Mouse (Mus musculus) spleen, adult 2 months (tissue): ENCODE measurements around the gene Slc41a3. TPM values are rescaled to one million over a fixed set of nuclear protein-coding genes. Genes with fewer than 3 reads are reported as not detected.
A peak's percentile ranks its signal among the peaks of the same experiment; 100 is the strongest.

Source experiments
- DNase-seq, 2 experiments: peaks; one replicate each; pipeline versions ENCODE4 v3.0.0 to v3.0.0-alpha.2; 2012 to 2021; ENCODE audit warnings: low spot score in 2 of 2, low read depth in 1 of 2
- H3K27ac ChIP-seq: fragments of 200-500 bp; 2 replicates; pipeline ENCODE4 v1.5.1; 2012; ENCODE audit warnings: low read length, inconsistent platforms; ENCODE audit not compliant: insufficient read depth
- H3K27me3 ChIP-seq: fragments of 200-500 bp; 2 replicates; pipeline ENCODE4 v1.6.1; 2012; ENCODE audit warnings: mild to moderate bottlenecking, moderate library complexity, low read length, inconsistent platforms; ENCODE audit not compliant: control insufficient read depth, insufficient read depth
- H3K36me3 ChIP-seq: fragments of 200-500 bp; 2 replicates; pipeline ENCODE4 v1.6.1; 2012; ENCODE audit warnings: mild to moderate bottlenecking, low read length, inconsistent platforms; ENCODE audit not compliant: control insufficient read depth, insufficient read depth
- H3K4me1 ChIP-seq: fragments of 200-500 bp; 2 replicates; pipeline ENCODE4 v1.6.1; 2011; ENCODE audit warnings: inconsistent platforms; ENCODE audit not compliant: control insufficient read depth, insufficient read depth, insufficient read length
- H3K4me3 ChIP-seq: fragments of 200-500 bp; 2 replicates; pipeline ENCODE4 v1.5.1; 2011; ENCODE audit warnings: mild to moderate bottlenecking, inconsistent platforms; ENCODE audit not compliant: insufficient read depth, insufficient read length; ENCODE audit errors: extremely low read depth
- CTCF ChIP-seq: fragments of 200-500 bp; IDR thresholded peaks from 2 replicates; pipeline ENCODE4 v1.5.1; 2011; ENCODE audit warnings: mild to moderate bottlenecking, inconsistent platforms; ENCODE audit not compliant: insufficient read depth, insufficient read length, insufficient replicate concordance; ENCODE audit errors: extremely low read depth
- POLR2A ChIP-seq: fragments of 200-500 bp; IDR thresholded peaks from 2 replicates; pipeline ENCODE4 v1.6.1; 2011; ENCODE audit warnings: low read depth, low read length, inconsistent platforms
- WGBS: fragments of 180-500 bp; shearing (Covaris S2); methylation state at CpG from one replicate; pipeline ENCODE4 v1.1.7; 2018; 5-methylcytosine and 5-hydroxymethylcytosine counted together
- polyA plus RNA-seq: library from polyadenylated mRNA; depleted of rRNA; stranded (reverse); fragments of >200 nt; gene quantifications from 2 replicates; pipeline ENCODE4 v1.2.3, GENCODE M21; 2012

Slc41a3 gene
- polyA plus RNA-seq, 1 experiment, result 7.2 TPM

- H3K36me3 ChIP-seq, result no peaks in the 10 kb centered on the region
- no peak for DNase-seq
- H3K4me1 ChIP-seq, result peaks cover 17% of the 10 kb centered on the region; the same call in 1 of the 2 replicates
- TF ChIP-seq POLR2A (no peak), CTCF (no peak)
- no peak overlapping the region for H3K4me3 ChIP-seq
- H3K27me3 ChIP-seq, result no peaks in the 10 kb centered on the region
- H3K27ac ChIP-seq, result no peak overlapping the region
- 46% methylated on average over 11 of the region's 11 CpGs for WGBS
These were observed 18.4 kb downstream of the Slc41a3 start for GRCm38 (mm10) chr6:90622758-90623455.

GRCm38 (mm10) chr6:90623456-90623836 is 18.9 kb downstream of the Slc41a3 start:
- WGBS, result 77% methylated on average over 5 of the region's 5 CpGs
- Histone ChIP-seq H3K27me3 (no peaks in the 10 kb centered on the region), H3K4me1 (peaks cover 16% of the 10 kb centered on the region; the same call in 1 of the 2 replicates), H3K4me3 (no peak overlapping the region), H3K36me3 (no peaks in the 10 kb centered on the region), H3K27ac (no peak overlapping the region)
- TF ChIP-seq POLR2A, result no peak
- TF ChIP-seq CTCF, result no peak
- no peak for DNase-seq

GRCm38 (mm10) chr6:90624184-90624583 is 19.7 kb downstream of the Slc41a3 start:
- 68% methylated on average over 6 of the region's 6 CpGs for WGBS
- TF ChIP-seq CTCF, result no peak
- no peak for DNase-seq
- Histone ChIP-seq H3K27me3 (no peaks in the 10 kb centered on the region), H3K4me1 (peaks cover 16% of the 10 kb centered on the region; the same call in 1 of the 2 replicates), H3K27ac (no peak overlapping the region), H3K4me3 (no peak overlapping the region), H3K36me3 (no peaks in the 10 kb centered on the region)

- 64% methylated on average over 11 of the region's 11 CpGs for WGBS
- no peak overlapping the region for H3K4me3 ChIP-seq
- H3K27me3 ChIP-seq, result no peaks in the 10 kb centered on the region
- no peak for DNase-seq
- TF ChIP-seq CTCF (no peak), POLR2A (no peak)
- no peaks in the 10 kb centered on the region for H3K36me3 ChIP-seq
- peaks cover 19% of the 10 kb centered on the region; the same call in 1 of the 2 replicates for H3K4me1 ChIP-seq
- H3K27ac ChIP-seq, result no peak overlapping the region; the same call in 1 of the 2 replicates
These were observed 20.2 kb downstream of the Slc41a3 start for GRCm38 (mm10) chr6:90624733-90625132.

GRCm38 (mm10) chr6:90625207-90625994 is 20.9 kb downstream of the Slc41a3 start:
- peaks cover 21% of the 10 kb centered on the region; the same call in 1 of the 2 replicates for H3K4me1 ChIP-seq
- no peak for DNase-seq
- no peaks in the 10 kb centered on the region for H3K27me3 ChIP-seq
- H3K27ac ChIP-seq, result no peak overlapping the region
- no peak overlapping the region for H3K4me3 ChIP-seq
- no peaks in the 10 kb centered on the region for H3K36me3 ChIP-seq
- 84% methylated on average over 7 of the region's 7 CpGs for WGBS
- TF ChIP-seq POLR2A, result no peak

- 77% methylated on average over 4 of the region's 4 CpGs for WGBS
- peaks cover 20% of the 10 kb centered on the region; the same call in 1 of the 2 replicates for H3K4me1 ChIP-seq
- H3K4me3 ChIP-seq, result no peak overlapping the region
- H3K27ac ChIP-seq, result no peak overlapping the region
- no peaks in the 10 kb centered on the region for H3K36me3 ChIP-seq
- TF ChIP-seq CTCF, result no peak
- no peak for TF ChIP-seq POLR2A
- H3K27me3 ChIP-seq, result no peaks in the 10 kb centered on the region
- no peak for DNase-seq
These were observed 23.0 kb downstream of the Slc41a3 start for GRCm38 (mm10) chr6:90627556-90627955.

- no peaks in the 10 kb centered on the region for H3K36me3 ChIP-seq
- peak overlapping the region; percentile 70 for H3K27ac ChIP-seq
- no peak overlapping the region for H3K4me3 ChIP-seq
- no peaks in the 10 kb centered on the region for H3K27me3 ChIP-seq
- 40% methylated on average over 6 of the region's 6 CpGs for WGBS
- DNase-seq, result peak in 1 of 2 experiments; percentile 52
- peaks cover 19% of the 10 kb centered on the region; the same call in 1 of the 2 replicates for H3K4me1 ChIP-seq
- no peak for TF ChIP-seq CTCF
- no peak for TF ChIP-seq POLR2A
These were observed 25.0 kb downstream of the Slc41a3 start for GRCm38 (mm10) chr6:90629506-90629905.
